Mouse (Mus musculus): ENCODE data around the gene Ppp1r8.

The Ppp1r8 gene

GRCm38 (mm10) chr4:132778562-132779201 is 64.3 kb downstream of the Ppp1r8 start:
- DNase-seq (ENCODE audit: low spot score): no peak

Measured in ovary, postnatal 36 days (tissue).